Mouse (Mus musculus) limb, embryonic 14.5 days (tissue): Measurements from ENCODE around the gene Prune2. TPM values are rescaled to one million over a fixed set of nuclear protein-coding genes. Genes with fewer than 3 reads are reported as not detected.

Experiments used
- ATAC-seq: fragments of 200-750 bp; cut with Nextera tagmentation; 2 replicates; pipeline ENCODE4 v1.8.0; 2017; ENCODE audit warnings: low read depth, moderate number of reproducible peaks, moderate TSS enrichment; ENCODE audit not compliant: low FRiP score
- DNase-seq: peaks from one replicate; pipeline ENCODE4 v3.0.0-alpha.2; 2015; ENCODE audit warnings: low spot score
- H3K27ac ChIP-seq: fragments of 300-500 bp; sonication (generic); replicated peaks from 2 replicates; pipeline ENCODE4 v1.5.1; 2014; ENCODE audit warnings: low read depth, mild to moderate bottlenecking, low read length, moderate library complexity, mixed read lengths
- H3K27me3 ChIP-seq: fragments of 300-500 bp; sonication (generic); 2 replicates; pipeline ENCODE4 v1.6.1; 2014; ENCODE audit warnings: low read length, mixed read lengths; ENCODE audit not compliant: control insufficient read depth, insufficient read depth
- H3K36me3 ChIP-seq: fragments of 300-500 bp; sonication (generic); 2 replicates; pipeline ENCODE4 v1.6.1; 2014; ENCODE audit warnings: mild to moderate bottlenecking, low read length, moderate library complexity, mixed read lengths; ENCODE audit not compliant: control insufficient read depth, insufficient read depth
- H3K4me1 ChIP-seq: fragments of 300-500 bp; sonication (generic); 2 replicates; pipeline ENCODE4 v1.6.1; 2014; ENCODE audit warnings: antibody characterized with exemption, low read length, mixed read lengths; ENCODE audit not compliant: control insufficient read depth, insufficient read depth
- H3K4me2 ChIP-seq: fragments of 300-500 bp; sonication (generic); replicated peaks from 2 replicates; pipeline ENCODE4 v1.6.1; 2014; ENCODE audit warnings: low read depth, mild to moderate bottlenecking, low read length, moderate library complexity; ENCODE audit not compliant: severe bottlenecking
- H3K4me3 ChIP-seq: fragments of 300-500 bp; sonication (generic); replicated peaks from 2 replicates; pipeline ENCODE4 v1.5.1; 2014; ENCODE audit warnings: low read length
- H3K9ac ChIP-seq: fragments of 300-500 bp; sonication (generic); 2 replicates; pipeline ENCODE4 v1.6.1; 2014; ENCODE audit warnings: mild to moderate bottlenecking, low read depth, low read length, moderate library complexity; ENCODE audit not compliant: severe bottlenecking
- H3K9me3 ChIP-seq: fragments of 300-500 bp; sonication (generic); 2 replicates; pipeline ENCODE4 v1.6.1; 2016; ENCODE audit warnings: low read length; ENCODE audit not compliant: control insufficient read depth
- POLR2A ChIP-seq: fragments of 200-500 bp; IDR thresholded peaks from 2 replicates; pipeline ENCODE4 v1.8.0; 2012; ENCODE audit warnings: inconsistent platforms, mild to moderate bottlenecking, moderate library complexity, borderline replicate concordance; ENCODE audit not compliant: insufficient read depth, insufficient read length; ENCODE audit errors: extremely low read depth
- WGBS: fragments of 180-500 bp; shearing (Covaris S2); extraction: QIAGEN DNeasy Blood & Tissue Kit; methylation state at CpG from one replicate; pipeline ENCODE4 v1.1.7; 2014; 5-methylcytosine and 5-hydroxymethylcytosine counted together
- polyA plus RNA-seq, 2 experiments: library from polyadenylated mRNA; depleted of rRNA in 1 of 2; stranded (reverse) in 1 of 2; unstranded in 1 of 2; fragments of >200 nt; fragmentation: Nextera tagmentation in 1 of 2; extraction: Ambion mirVana in 1 of 2; gene quantifications; 2 replicates each; pipeline versions ENCODE4 v1.2.1 to v1.2.3; 2012 to 2014

Prune2 gene
- polyA plus RNA-seq, 2 experiments: 2.1 to 2.3 TPM

DNA sequence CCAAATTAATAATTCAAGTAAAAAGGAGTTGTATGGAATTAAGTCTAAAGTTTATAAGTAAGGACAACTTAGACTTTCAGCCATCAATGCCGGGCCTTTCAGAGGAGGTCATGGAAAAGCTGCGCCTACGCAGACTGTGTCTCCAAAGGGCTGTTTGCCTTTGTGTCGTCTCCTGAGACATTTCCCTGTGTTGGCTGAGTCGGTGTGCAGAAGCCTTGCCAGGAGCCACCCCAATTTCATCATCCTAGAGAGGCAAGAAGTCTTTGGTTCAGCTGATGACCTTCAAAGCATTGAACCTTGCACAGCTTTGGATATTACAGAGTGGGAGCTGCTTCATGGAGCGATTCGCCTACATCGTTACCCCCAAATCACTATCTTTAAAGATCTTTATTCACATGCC lies 270.2 kb downstream of the Prune2 start:
- ATAC-seq: no peak
- no peak overlapping the region for H3K4me2 ChIP-seq
- no peak overlapping the region for H3K9ac ChIP-seq
- H3K9me3 ChIP-seq: peaks cover 8% of the 10 kb centered on the region; the same call in 1 of the 2 replicates
- WGBS: 81% methylated on average over 8 of the region's 8 CpGs
- H3K4me1 ChIP-seq: peaks cover 15% of the 10 kb centered on the region; the same call in 1 of the 2 replicates
- H3K27me3 ChIP-seq: no peaks in the 10 kb centered on the region
- peak overlapping the region; percentile 65; the same call in 1 of the 2 replicates for H3K27ac ChIP-seq
- no peak for TF ChIP-seq POLR2A
- no peaks in the 10 kb centered on the region for H3K36me3 ChIP-seq
- DNase-seq: no peak
- H3K4me3 ChIP-seq: no peak overlapping the region

DNA sequence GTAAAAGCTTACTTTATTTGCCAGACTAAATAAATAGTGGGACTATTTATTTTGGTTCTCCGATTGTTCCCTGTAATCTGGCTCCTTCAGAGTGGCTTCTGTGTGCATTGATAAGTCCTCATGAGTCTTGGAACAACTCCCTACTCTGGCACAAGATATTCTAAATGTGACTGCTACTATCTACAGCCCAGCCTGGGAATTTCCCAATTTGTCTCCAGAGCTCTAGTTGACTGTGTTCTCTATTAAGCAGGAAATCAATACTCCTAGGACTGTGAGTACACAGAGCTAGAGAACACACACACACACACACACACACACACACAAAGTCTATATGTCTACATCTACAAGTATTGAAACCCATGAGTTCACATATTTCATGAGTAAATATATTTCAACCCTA lies 274.1 kb downstream of the Prune2 start:
- Histone ChIP-seq H3K4me2 (no peak overlapping the region), H3K27me3 (no peaks in the 10 kb centered on the region), H3K9ac (no peak overlapping the region), H3K4me1 (0 out of 2 replicates have a peak, but pooled peaks cover 10% of the 10 kb centered on the region), H3K9me3 (peaks cover 8% of the 10 kb centered on the region; the same call in 1 of the 2 replicates), H3K36me3 (no peaks in the 10 kb centered on the region), H3K27ac (no peak overlapping the region), H3K4me3 (no peak overlapping the region)
- WGBS: 83% methylated on average over 1 of the region's 1 CpGs
- ATAC-seq (no peak), DNase-seq (no peak)
- no peak for TF ChIP-seq POLR2A

DNA sequence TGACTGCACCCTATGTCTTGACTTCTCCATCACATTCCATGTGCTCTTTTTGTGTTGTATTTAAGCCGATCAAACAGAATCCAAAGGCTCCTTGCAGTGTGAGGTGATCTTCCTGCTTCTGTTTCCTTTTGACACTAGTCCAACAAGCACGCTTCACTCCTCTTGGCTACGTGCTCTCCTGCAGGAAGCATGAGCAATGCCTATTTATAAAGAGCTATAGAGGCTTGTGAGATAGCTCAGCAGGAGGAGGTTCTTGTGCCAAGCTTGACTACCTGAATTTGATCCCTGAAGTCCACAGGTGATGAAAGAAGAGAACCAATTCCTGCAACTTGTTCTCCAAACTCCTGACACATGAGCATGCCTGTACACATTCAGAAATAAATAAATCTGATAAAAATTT lies 282.6 kb downstream of the Prune2 start:
- H3K27me3 ChIP-seq: no peaks in the 10 kb centered on the region
- no peak overlapping the region for H3K9ac ChIP-seq
- no peak overlapping the region for H3K27ac ChIP-seq
- no peak overlapping the region for H3K4me3 ChIP-seq
- no peak for DNase-seq
- H3K9me3 ChIP-seq: no peaks in the 10 kb centered on the region
- no peak for TF ChIP-seq POLR2A
- ATAC-seq: no peak
- no peaks in the 10 kb centered on the region for H3K36me3 ChIP-seq
- no peaks in the 10 kb centered on the region for H3K4me1 ChIP-seq
- H3K4me2 ChIP-seq: no peak overlapping the region
- WGBS: 85% methylated on average over 3 of the region's 3 CpGs

DNA sequence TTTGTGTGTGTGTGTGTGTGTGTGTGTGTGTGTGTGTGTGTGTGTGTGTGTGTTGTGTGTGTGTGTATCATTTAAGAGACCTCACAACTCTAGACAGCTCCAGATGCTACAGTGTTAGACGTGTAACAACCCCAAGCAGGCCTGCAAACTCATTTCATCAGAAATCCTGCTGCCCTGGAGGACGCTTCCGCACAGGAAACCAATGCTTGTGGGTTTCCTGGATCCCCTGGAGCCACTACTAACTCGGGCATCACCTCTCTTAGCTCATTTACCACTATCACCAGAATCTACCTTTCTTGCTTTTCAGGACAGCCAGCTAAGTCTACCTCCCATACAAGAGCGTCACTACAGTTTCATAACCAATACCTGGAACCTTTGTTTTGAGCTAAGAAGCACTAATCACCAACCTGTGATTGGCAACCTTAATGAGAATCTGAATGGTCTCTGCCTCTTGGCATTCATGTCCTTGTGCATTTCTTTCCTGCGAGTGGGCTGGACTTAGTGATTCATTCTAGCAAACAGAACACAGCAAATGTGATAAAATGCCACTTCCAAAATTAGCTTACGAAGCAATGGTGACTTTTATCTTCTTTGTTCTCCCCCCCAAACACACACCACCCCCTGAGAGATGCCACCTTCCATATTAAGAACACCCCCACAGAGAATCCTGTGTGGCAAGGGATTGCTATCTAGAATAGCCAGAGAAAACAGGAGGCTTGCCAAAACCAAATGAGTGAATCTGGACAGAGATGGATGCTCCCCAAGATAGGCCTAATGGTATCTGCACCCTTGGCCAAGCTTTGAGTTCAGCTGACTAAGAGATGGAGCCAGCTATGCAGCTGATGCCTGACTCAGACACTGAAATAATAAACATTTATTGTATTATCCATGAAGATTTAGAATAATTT lies 284.5 kb downstream of the Prune2 start:
- WGBS: 85% methylated on average over 7 of the region's 7 CpGs

DNA sequence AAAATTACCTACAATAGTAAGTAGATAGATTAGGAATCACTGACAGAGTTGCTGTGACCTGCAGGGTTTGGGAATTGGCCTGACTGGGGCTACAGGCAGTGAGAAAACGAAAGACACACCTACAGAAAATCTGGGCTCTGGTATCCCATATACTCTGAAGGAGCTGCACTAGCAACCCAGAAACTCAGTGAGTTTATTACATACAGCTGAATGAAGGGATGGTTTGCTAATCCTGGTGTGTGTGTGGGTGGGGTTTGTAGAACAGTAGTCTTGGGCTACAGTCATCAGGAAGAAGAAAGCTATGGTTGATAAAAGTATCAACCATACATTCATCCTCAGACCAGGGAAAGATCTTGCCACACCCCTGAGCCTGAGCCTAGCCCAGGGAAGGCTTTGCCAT lies 285.3 kb downstream of the Prune2 start:
- H3K4me2 ChIP-seq: no peak overlapping the region
- ATAC-seq (no peak), DNase-seq (no peak)
- peaks cover 5% of the 10 kb centered on the region; the same call in 1 of the 2 replicates for H3K4me1 ChIP-seq
- no peaks in the 10 kb centered on the region for H3K27me3 ChIP-seq
- H3K4me3 ChIP-seq: no peak overlapping the region
- no peaks in the 10 kb centered on the region for H3K9me3 ChIP-seq
- no peak overlapping the region for H3K27ac ChIP-seq
- 88% methylated on average over 1 of the region's 1 CpGs for WGBS
- TF ChIP-seq POLR2A: no peak
- no peaks in the 10 kb centered on the region for H3K36me3 ChIP-seq
- no peak overlapping the region for H3K9ac ChIP-seq

More for the DNA sequence above, 284.5 kb downstream of the Prune2 start:
- no peak for TF ChIP-seq POLR2A
- no peak overlapping the region for H3K4me3 ChIP-seq
- no peaks in the 10 kb centered on the region for H3K36me3 ChIP-seq
- no peaks in the 10 kb centered on the region for H3K9me3 ChIP-seq
- H3K27ac ChIP-seq: no peak overlapping the region
- H3K4me1 ChIP-seq: peaks cover 5% of the 10 kb centered on the region; the same call in 1 of the 2 replicates
- no peak overlapping the region for H3K4me2 ChIP-seq
- no peak overlapping the region for H3K9ac ChIP-seq
- ATAC-seq: no peak
- no peaks in the 10 kb centered on the region for H3K27me3 ChIP-seq
- no peak for DNase-seq
